Mouse (Mus musculus) liver, postnatal 0 days (tissue): ENCODE measurements around the gene Mast3.

Experiments used
- CTCF ChIP-seq: sonication (generic); IDR thresholded peaks from 2 replicates; pipeline ENCODE4 v1.5.1; 2016; ENCODE audit warnings: antibody characterized with exemption, low read depth
- EP300 ChIP-seq: IDR thresholded peaks from 2 replicates; pipeline ENCODE4 v1.6.1; 2016; ENCODE audit warnings: antibody characterized with exemption, low read depth, mild to moderate bottlenecking

GRCm38 (mm10) chr8:70737705-70738104 lies 67.1 kb downstream of the Mast3 start:
- TF ChIP-seq CTCF (no peak), EP300 (no peak)
